8 mouse cellular contexts compared by ENCODE assay signal in the genomic region with DNA sequence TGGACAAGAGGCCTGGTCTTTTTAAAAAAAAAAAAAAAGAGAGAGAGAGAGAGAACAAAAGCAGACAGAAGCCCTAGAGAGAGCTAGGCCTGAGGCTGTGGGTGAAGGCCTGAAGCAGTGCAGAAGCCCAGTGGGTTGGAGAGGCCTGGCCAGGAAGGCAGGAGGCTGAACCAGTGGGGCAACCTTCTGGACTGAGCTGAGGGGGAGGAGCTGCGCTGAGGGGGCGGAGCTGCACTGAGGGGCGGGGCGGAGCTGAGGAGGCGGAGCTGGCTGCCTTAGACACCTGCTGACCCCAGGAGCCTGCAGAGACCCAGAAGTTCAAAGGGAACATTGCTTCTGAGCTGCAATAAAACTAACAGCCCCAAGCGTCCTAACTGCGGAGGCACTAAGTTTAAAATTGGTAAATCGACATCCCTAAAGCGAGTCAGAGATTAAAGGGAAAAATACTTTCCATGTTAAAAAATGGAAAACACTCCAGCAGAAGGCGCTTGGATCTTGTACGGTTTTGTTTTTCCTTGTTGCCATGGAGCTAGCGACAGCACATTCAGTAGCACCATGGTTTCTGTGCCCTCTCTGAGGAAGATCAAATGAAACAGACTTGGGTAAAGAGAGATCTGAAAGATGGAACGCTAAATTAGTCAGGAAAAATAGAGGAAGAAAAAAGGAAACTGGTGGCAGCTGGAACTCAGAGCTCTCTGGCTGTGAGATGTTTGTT.
DNase-seq lines count a peak whose midpoint lies in the region; ATAC-seq lines count a peak whose summit lies in the region.

No protein-coding gene starts in this region.

- H3K4me3 ChIP-seq in neural tube, embryonic 15.5 days (replicated peaks): no peak overlapping the region
- H3K4me3 ChIP-seq in lung, embryonic 16.5 days (ENCODE audit: low read length): no peak overlapping the region

- peaks cover 3% of the 10 kb centered on the region; the same call in 1 of the 2 replicates for H3K4me1 ChIP-seq in neural tube, embryonic 15.5 days
- H3K4me1 ChIP-seq in lung, embryonic 16.5 days (replicated peaks; ENCODE audit: control insufficient read depth, insufficient read depth, low read length): no peaks in the 10 kb centered on the region

- 13% methylated on average over 13 of the region's 13 CpGs for WGBS in neural tube, embryonic 15.5 days
- WGBS in lung, embryonic 16.5 days: 41% methylated on average over 13 of the region's 13 CpGs

- peaks cover 11% of the 10 kb centered on the region; the same call in 1 of the 2 replicates for H3K9me3 ChIP-seq in neural tube, embryonic 15.5 days (replicated peaks)
- H3K9me3 ChIP-seq in lung, embryonic 16.5 days (ENCODE audit: control insufficient read depth, low read length): no peaks in the 10 kb centered on the region

- H3K4me2 ChIP-seq in neural tube, embryonic 15.5 days: no peak overlapping the region
- H3K4me2 ChIP-seq in lung, embryonic 16.5 days (ENCODE audit: low read depth, low read length): no peak overlapping the region

- ATAC-seq in neural tube, embryonic 15.5 days (ENCODE audit: low FRiP score): no peak
- peak; percentile 77; the same call in 1 of the 2 replicates for ATAC-seq in lung, embryonic 16.5 days (ENCODE audit: low read depth)

- DNase-seq in neural tube, embryonic 10.5 days (ENCODE audit: extremely low spot score, low spot score): peak; percentile 26
- peak; percentile 22 for DNase-seq in kidney, adult 18-20 months
- DNase-seq in telencephalon, adult 2 months (ENCODE audit: low read depth, low spot score): peak; percentile 6
- no peak for DNase-seq in adrenal gland, adult 2 months
- DNase-seq in adrenal gland, adult 8-10 months: no peak
- DNase-seq in B cell, adult 2 months: no peak

- no peak overlapping the region for H3K9ac ChIP-seq in neural tube, embryonic 15.5 days (replicated peaks)
- no peak overlapping the region for H3K9ac ChIP-seq in lung, embryonic 16.5 days (ENCODE audit: low read length)

- H3K27ac ChIP-seq in neural tube, embryonic 15.5 days (replicated peaks): no peak overlapping the region
- no peak overlapping the region; the same call in 1 of the 2 replicates for H3K27ac ChIP-seq in lung, embryonic 16.5 days (ENCODE audit: low read length)

- H3K27me3 ChIP-seq in neural tube, embryonic 15.5 days (replicated peaks): no peaks in the 10 kb centered on the region
- H3K27me3 ChIP-seq in lung, embryonic 16.5 days (ENCODE audit: control insufficient read depth, insufficient read depth, low read depth, low read length): no peaks in the 10 kb centered on the region

- no peaks in the 10 kb centered on the region for H3K36me3 ChIP-seq in neural tube, embryonic 15.5 days
- H3K36me3 ChIP-seq in lung, embryonic 16.5 days (ENCODE audit: control insufficient read depth, insufficient read depth, low read length): no peaks in the 10 kb centered on the region

Comparison
In these comparisons a context has a peak if more than half of its experiments do, and no peak if none do; other contexts are left out.
1. DNase-seq: peak in neural tube, embryonic 10.5 days (single experiment), kidney, adult 18-20 months (single experiment) and telencephalon, adult 2 months (single experiment); none in adrenal gland, adult 2 months (single experiment), adrenal gland, adult 8-10 months (single experiment) and B cell, adult 2 months (0 of 2).